Mouse (Mus musculus): ENCODE measurements around the gene Plcb1. TPM values are rescaled to one million over a fixed set of nuclear protein-coding genes. Genes with fewer than 3 reads are reported as not detected.

Gene Plcb1
- polyA plus RNA-seq, 1 experiment from 2014 or later = 21.5 TPM

- Histone ChIP-seq H3K9ac (no peak overlapping the region), H3K4me3 (ENCODE audit: low read depth, low read length) (no peak overlapping the region), H3K27me3 (ENCODE audit: insufficient read depth, low read length) (no peaks in the 10 kb centered on the region), H3K4me2 (no peak overlapping the region; the same call in 1 of the 2 replicates), H3K27ac (ENCODE audit: low read depth) (no peak overlapping the region), H3K4me1 (ENCODE audit: insufficient read depth) (no peaks in the 10 kb centered on the region), H3K9me3 (ENCODE audit: low read depth, low read length) (no peaks in the 10 kb centered on the region), H3K36me3 (ENCODE audit: insufficient read depth) (no peaks in the 10 kb centered on the region)
- 44% methylated on average over 4 of the region's 4 CpGs for WGBS
- peak; percentile 81 for ATAC-seq (ENCODE audit: insufficient read depth)
- DNase-seq = peak; percentile 89
- TF ChIP-seq CTCF (IDR thresholded peaks at IDR 0.05; ENCODE audit: low read depth) = peak; percentile 88
Measured at GRCm38 (mm10) chr2:135323955-135324302, 538.1 kb downstream of the Plcb1 start.

GRCm38 (mm10) chr2:135328756-135329155 is 542.9 kb downstream of the Plcb1 start:
- ATAC-seq (ENCODE audit: insufficient read depth) = peak; percentile 66; the same call in 1 of the 2 replicates

DNA sequence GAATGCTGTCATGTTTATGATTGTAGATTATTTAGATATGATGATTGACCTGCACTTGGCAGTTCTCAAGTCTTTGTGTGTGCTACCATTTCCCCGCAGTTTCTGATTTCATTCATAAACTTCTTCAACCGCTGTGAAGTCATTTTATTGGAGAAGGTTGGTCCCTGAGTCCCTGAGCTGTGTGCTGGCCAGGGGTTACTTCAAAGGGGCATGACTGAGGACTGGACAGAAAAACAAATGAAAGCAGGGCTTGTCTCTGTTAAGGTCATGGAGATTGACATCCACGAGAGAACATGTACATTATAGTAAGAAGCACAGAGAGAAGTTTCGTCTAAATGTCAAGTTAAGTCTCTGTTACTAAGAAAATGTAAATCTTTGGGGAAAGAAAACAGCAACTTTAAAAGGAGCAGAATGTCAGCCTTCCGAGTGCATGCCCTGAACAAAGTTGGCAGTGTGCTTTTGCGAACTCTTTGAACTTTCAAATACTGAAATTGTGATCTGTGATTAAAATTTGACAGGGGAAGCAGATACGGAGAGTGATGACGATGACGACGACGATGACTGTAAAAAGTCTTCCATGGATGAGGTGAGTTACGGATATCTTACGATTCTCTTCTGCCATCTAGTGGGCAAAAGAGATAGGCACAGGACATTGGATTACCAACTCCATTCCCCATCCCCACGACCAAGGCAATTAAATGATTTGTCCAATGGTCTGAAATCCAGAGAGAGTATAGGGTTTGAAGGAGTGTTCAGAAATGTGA is 544.1 kb downstream of the Plcb1 start:
- Histone ChIP-seq H3K4me1 (ENCODE audit: insufficient read depth) (no peaks in the 10 kb centered on the region), H3K4me2 (peak overlapping the region; percentile 60), H3K36me3 (ENCODE audit: insufficient read depth) (no peaks in the 10 kb centered on the region), H3K9ac (no peak overlapping the region), H3K27me3 (ENCODE audit: insufficient read depth, low read length) (no peaks in the 10 kb centered on the region), H3K4me3 (ENCODE audit: low read depth, low read length) (peak overlapping the region; percentile 21; the same call in 1 of the 2 replicates), H3K27ac (ENCODE audit: low read depth) (no peak overlapping the region), H3K9me3 (ENCODE audit: low read depth, low read length) (no peaks in the 10 kb centered on the region)
- WGBS = 6% methylated on average over 14 of the region's 14 CpGs
- DNase-seq (peak; percentile 92), ATAC-seq (ENCODE audit: insufficient read depth) (peak; percentile 74)
- TF ChIP-seq CTCF (IDR thresholded peaks at IDR 0.05; ENCODE audit: low read depth) = peak; percentile 88

More at GRCm38 (mm10) chr2:135328756-135329155, 542.9 kb downstream of the Plcb1 start:
- Histone ChIP-seq H3K27ac (ENCODE audit: low read depth) (no peak overlapping the region), H3K4me3 (ENCODE audit: low read depth, low read length) (no peak overlapping the region), H3K4me2 (no peak overlapping the region), H3K4me1 (ENCODE audit: insufficient read depth) (no peaks in the 10 kb centered on the region), H3K27me3 (ENCODE audit: insufficient read depth, low read length) (no peaks in the 10 kb centered on the region), H3K36me3 (ENCODE audit: insufficient read depth) (no peaks in the 10 kb centered on the region), H3K9me3 (ENCODE audit: low read depth, low read length) (no peaks in the 10 kb centered on the region), H3K9ac (no peak overlapping the region)
- peak; percentile 93 for TF ChIP-seq CTCF (IDR thresholded peaks at IDR 0.05; ENCODE audit: low read depth)
- WGBS = 6% methylated on average over 2 of the region's 2 CpGs
- DNase-seq = peak; percentile 86

- H3K4me3 ChIP-seq (ENCODE audit: low read depth, low read length) = no peak overlapping the region
- no peak for TF ChIP-seq CTCF (IDR thresholded peaks at IDR 0.05; ENCODE audit: low read depth)
- DNase-seq = no peak
- H3K4me1 ChIP-seq (ENCODE audit: insufficient read depth) = no peaks in the 10 kb centered on the region
- no peak for ATAC-seq (ENCODE audit: insufficient read depth)
- no peaks in the 10 kb centered on the region for H3K9me3 ChIP-seq (ENCODE audit: low read depth, low read length)
- 87% methylated on average over 1 of the region's 1 CpGs for WGBS
- no peaks in the 10 kb centered on the region for H3K36me3 ChIP-seq (ENCODE audit: insufficient read depth)
- H3K9ac ChIP-seq = no peak overlapping the region
- no peak overlapping the region for H3K27ac ChIP-seq (ENCODE audit: low read depth)
- H3K4me2 ChIP-seq = no peak overlapping the region
- no peaks in the 10 kb centered on the region for H3K27me3 ChIP-seq (ENCODE audit: insufficient read depth, low read length)
Measured at GRCm38 (mm10) chr2:135331868-135332267, 546.0 kb downstream of the Plcb1 start.

- Histone ChIP-seq H3K27me3 (ENCODE audit: insufficient read depth, low read length) (no peaks in the 10 kb centered on the region), H3K4me1 (ENCODE audit: insufficient read depth) (no peaks in the 10 kb centered on the region), H3K36me3 (ENCODE audit: insufficient read depth) (no peaks in the 10 kb centered on the region), H3K4me3 (ENCODE audit: low read depth, low read length) (no peak overlapping the region), H3K9ac (no peak overlapping the region), H3K9me3 (ENCODE audit: low read depth, low read length) (no peaks in the 10 kb centered on the region), H3K4me2 (no peak overlapping the region), H3K27ac (ENCODE audit: low read depth) (no peak overlapping the region)
- TF ChIP-seq CTCF (IDR thresholded peaks at IDR 0.05; ENCODE audit: low read depth) = peak; percentile 61
- WGBS = 22% methylated on average over 1 of the region's 1 CpGs
- peak; percentile 75 for DNase-seq
- ATAC-seq (ENCODE audit: insufficient read depth) = no peak
Measured at GRCm38 (mm10) chr2:135356311-135356710, 570.4 kb downstream of the Plcb1 start.

DNA sequence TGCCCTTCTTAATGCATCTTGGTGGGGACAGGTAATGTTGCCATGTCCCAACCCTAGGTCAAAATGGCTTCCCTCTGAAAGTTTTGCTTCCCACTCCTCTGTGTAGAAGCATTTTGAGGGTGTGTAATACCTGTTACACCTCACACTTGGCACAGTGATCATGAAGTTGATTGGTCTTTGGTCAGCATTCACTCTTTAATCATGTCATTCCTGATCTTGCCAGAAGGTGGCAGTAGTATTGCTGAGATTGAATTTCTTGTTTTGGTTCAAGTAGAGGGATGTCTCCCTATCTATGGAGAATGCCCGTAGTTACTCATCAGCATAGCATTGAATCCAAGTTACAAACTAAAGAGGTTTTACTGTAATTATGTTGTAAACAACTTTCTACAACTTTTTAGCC is 575.9 kb downstream of the Plcb1 start:
- Histone ChIP-seq H3K4me2 (no peak overlapping the region), H3K4me1 (ENCODE audit: insufficient read depth) (no peaks in the 10 kb centered on the region), H3K27me3 (ENCODE audit: insufficient read depth, low read length) (no peaks in the 10 kb centered on the region), H3K9ac (no peak overlapping the region), H3K4me3 (ENCODE audit: low read depth, low read length) (no peak overlapping the region), H3K36me3 (ENCODE audit: insufficient read depth) (no peaks in the 10 kb centered on the region), H3K27ac (ENCODE audit: low read depth) (no peak overlapping the region), H3K9me3 (ENCODE audit: low read depth, low read length) (no peaks in the 10 kb centered on the region)
- DNase-seq (peak; percentile 84), ATAC-seq (ENCODE audit: insufficient read depth) (peak; percentile 38; the same call in 1 of the 2 replicates)
- 7% methylated on average over 1 of the region's 1 CpGs for WGBS
- TF ChIP-seq CTCF (IDR thresholded peaks at IDR 0.05; ENCODE audit: low read depth) = peak; percentile 83

- H3K4me2 ChIP-seq = no peak overlapping the region
- H3K4me3 ChIP-seq (ENCODE audit: low read depth, low read length) = no peak overlapping the region
- no peaks in the 10 kb centered on the region for H3K27me3 ChIP-seq (ENCODE audit: insufficient read depth, low read length)
- ATAC-seq (ENCODE audit: insufficient read depth) = no peak
- no peaks in the 10 kb centered on the region for H3K9me3 ChIP-seq (ENCODE audit: low read depth, low read length)
- DNase-seq = no peak
- H3K27ac ChIP-seq (ENCODE audit: low read depth) = no peak overlapping the region
- no peak overlapping the region for H3K9ac ChIP-seq
- no peak for TF ChIP-seq CTCF (IDR thresholded peaks at IDR 0.05; ENCODE audit: low read depth)
- H3K36me3 ChIP-seq (ENCODE audit: insufficient read depth) = no peaks in the 10 kb centered on the region
- WGBS = 82% methylated on average over 5 of the region's 5 CpGs
- H3K4me1 ChIP-seq (ENCODE audit: insufficient read depth) = no peaks in the 10 kb centered on the region
Measured at GRCm38 (mm10) chr2:135362948-135363347, 577.1 kb downstream of the Plcb1 start.

Data from lung, embryonic 14.5 days (tissue).